Mouse (Mus musculus) ES-E14 (cell line): Measurements from ENCODE around the gene Gm20662. TPM values are rescaled to one million over a fixed set of nuclear protein-coding genes. Genes with fewer than 3 reads are reported as not detected.
A peak's percentile ranks its signal among the peaks of the same experiment; 100 is the strongest.

Experiments
- DNase-seq: peaks from one replicate; pipeline ENCODE4 v3.0.0-alpha.2; 2013; ENCODE audit warnings: low read depth, low spot score
- H3K27ac ChIP-seq: 2 replicates; pipeline ENCODE4 v1.5.1; 2012; ENCODE audit warnings: low read depth, mild to moderate bottlenecking, low read length, moderate library complexity, mixed read lengths; ENCODE audit not compliant: poor library complexity, insufficient read depth, severe bottlenecking
- H3K36me3 ChIP-seq: 2 replicates; pipeline ENCODE4 v1.6.1; 2012; ENCODE audit warnings: mild to moderate bottlenecking, low read length, moderate library complexity, mixed read lengths; ENCODE audit not compliant: control insufficient read depth, poor library complexity, insufficient read depth, severe bottlenecking
- H3K4me1 ChIP-seq, 2 experiments: fragments of 150-350 bp in 1 of 2; sonication (generic) in 1 of 2; 2 replicates each; pipeline ENCODE4 v1.6.1; 2012; ENCODE audit warnings: low read length in 2 of 2, mild to moderate bottlenecking in 1 of 2, mixed read lengths in 1 of 2; ENCODE audit not compliant: control insufficient read depth in 2 of 2, insufficient read depth in 2 of 2, poor library complexity in 1 of 2
- H3K4me3 ChIP-seq, 2 experiments: fragments of 150-350 bp in 1 of 2; sonication (generic) in 1 of 2; 2 replicates each; pipeline ENCODE4 v1.5.1; 2012; ENCODE audit warnings: low read length in 2 of 2, low read depth in 1 of 2, mild to moderate bottlenecking in 1 of 2, mixed read lengths in 1 of 2; ENCODE audit not compliant: insufficient read depth in 1 of 2, poor library complexity in 1 of 2, severe bottlenecking in 1 of 2
- H3K9ac ChIP-seq: 2 replicates; pipeline ENCODE4 v1.6.1; 2012; ENCODE audit warnings: low read depth, mild to moderate bottlenecking, low read length, mixed read lengths; ENCODE audit not compliant: poor library complexity, insufficient read depth, severe bottlenecking
- H3K9me3 ChIP-seq: fragments of 150-350 bp; sonication (generic); 2 replicates; pipeline ENCODE4 v1.6.1; 2012; ENCODE audit warnings: low read depth, mild to moderate bottlenecking, low read length; ENCODE audit not compliant: control insufficient read depth, insufficient read depth
- CHD2 ChIP-seq: IDR thresholded peaks from 2 replicates; pipeline ENCODE4 v1.6.1; 2014; ENCODE audit warnings: mild to moderate bottlenecking, low read depth, low read length, inconsistent platforms
- HCFC1 ChIP-seq: IDR thresholded peaks from 2 replicates; pipeline ENCODE4 v1.6.1; 2012; ENCODE audit warnings: low read length, inconsistent platforms, borderline replicate concordance; ENCODE audit not compliant: insufficient read depth
- MAFK ChIP-seq: IDR thresholded peaks from 2 replicates; pipeline ENCODE4 v1.6.1; 2014; ENCODE audit warnings: mild to moderate bottlenecking, low read depth, low read length, inconsistent platforms; ENCODE audit not compliant: insufficient read depth
- ZC3H11A ChIP-seq: IDR thresholded peaks from 2 replicates; pipeline ENCODE4 v1.6.1; 2012; ENCODE audit warnings: low read depth, mild to moderate bottlenecking, inconsistent platforms, low read length, borderline replicate concordance
- ZNF384 ChIP-seq: IDR thresholded peaks from 2 replicates; pipeline ENCODE4 v1.6.1; 2012; ENCODE audit warnings: low read depth, low read length, inconsistent platforms
- in situ Hi-C, 2 experiments: fragments of 600-800 bp; cut with MboI; formaldehyde crosslinking; loops; one replicate each; pipeline ENCODE4 v1.15.1; 2025; ENCODE audit warnings: low sequenced_read_pairs in 2 of 2, inconsistent platforms in 1 of 2; ENCODE audit not compliant: unreplicated experiment in 2 of 2
- total RNA-seq: library from RNA; depleted of rRNA; stranded (reverse); fragments of 300-350 nt; gene quantifications from 2 replicates; pipeline ENCODE4 v1.2.3, GENCODE M21; 2012

Gene Gm20662
- total RNA-seq, 1 experiment = 0.45 TPM

DNA sequence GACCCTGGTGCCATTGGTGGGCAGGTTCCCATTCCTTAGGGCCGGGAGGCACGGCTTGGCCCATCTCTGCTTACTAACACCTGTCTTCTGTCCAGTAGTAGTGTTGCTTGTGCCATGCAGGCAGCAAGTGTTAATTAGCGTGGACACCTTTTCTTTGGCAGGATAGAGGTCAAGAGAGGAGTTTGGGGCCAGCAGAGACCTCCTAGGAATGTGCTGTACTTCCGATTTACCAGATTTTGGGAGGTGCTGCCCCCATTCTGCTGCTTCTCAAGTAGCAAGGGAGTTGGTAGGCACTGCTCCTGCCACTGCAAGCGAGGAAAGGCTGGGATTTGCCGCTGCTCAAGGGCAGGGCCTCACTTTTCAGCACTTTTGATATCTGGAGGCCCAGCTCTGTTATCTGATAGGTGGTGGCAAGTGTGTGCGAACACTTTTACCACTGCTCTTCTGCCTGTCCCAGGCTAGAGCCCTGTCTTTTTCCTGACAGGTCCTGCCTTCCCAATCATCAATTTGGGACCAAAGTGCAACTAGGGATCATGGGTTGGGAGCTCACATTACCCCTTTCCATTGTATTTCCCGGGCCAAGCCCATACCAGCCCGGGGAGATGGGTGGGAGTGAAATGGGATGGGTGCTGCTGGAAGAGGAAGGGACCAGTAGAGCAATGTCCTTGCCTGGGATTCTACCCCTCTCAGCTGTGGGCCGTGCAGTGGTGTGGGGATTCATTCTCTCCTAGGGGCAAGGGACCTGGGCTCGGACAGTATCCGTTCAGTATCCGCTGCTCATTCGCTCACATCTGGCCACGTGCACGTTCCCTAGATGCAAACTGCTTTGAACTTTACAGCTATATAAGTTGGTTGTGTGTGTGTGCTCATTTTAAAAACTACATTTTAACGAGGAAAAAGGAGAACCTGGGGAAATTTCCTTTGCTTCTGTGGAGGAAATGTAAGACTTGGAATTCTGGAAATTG is 51.7 kb downstream of the Gm20662 start:
- no peak for DNase-seq
- TF ChIP-seq ZC3H11A (no peak), CHD2 (no peak), ZNF384 (no peak), MAFK (no peak), HCFC1 (no peak)
- H3K9me3 ChIP-seq = no peaks in the 10 kb centered on the region
- H3K4me1 ChIP-seq = peaks cover 0 to 7% of the 10 kb centered on the region in 2 experiments; a peak in 1 of 4 replicates
- no peak overlapping the region for H3K27ac ChIP-seq
- in situ Hi-C loops = no loop called here
- peak overlapping the region; percentile 48 to 92 for H3K4me3 ChIP-seq
- peak overlapping the region; percentile 72; the same call in 1 of the 2 replicates for H3K9ac ChIP-seq
- peaks cover 31% of the 10 kb centered on the region for H3K36me3 ChIP-seq

DNA sequence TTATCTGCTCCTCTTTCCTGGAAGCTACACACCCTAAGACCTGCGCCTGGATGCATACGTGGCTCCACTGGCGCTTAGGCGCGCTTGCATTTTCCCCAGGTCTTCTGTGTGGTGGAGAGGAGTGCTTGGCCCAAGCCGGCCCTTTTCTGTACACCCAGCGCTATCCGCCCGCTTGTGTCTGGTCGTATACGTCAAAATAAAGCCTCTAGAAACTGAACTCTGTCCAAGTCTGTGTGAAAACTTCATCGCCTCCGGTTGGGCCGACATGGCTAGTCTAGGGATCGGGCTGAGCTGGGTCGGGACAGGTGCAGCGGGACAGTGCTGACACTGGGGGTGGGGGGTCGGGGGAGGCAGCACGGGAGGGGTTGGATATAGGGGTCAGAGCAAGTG is 52.4 kb downstream of the Gm20662 start:
- no peak overlapping the region for H3K27ac ChIP-seq
- H3K4me1 ChIP-seq = peaks cover 0 to 13% of the 10 kb centered on the region in 2 experiments; a peak in 2 of 4 replicates
- H3K36me3 ChIP-seq = peaks cover 31% of the 10 kb centered on the region
- H3K4me3 ChIP-seq = peak overlapping the region; percentile 48 to 92
- peak overlapping the region; percentile 72 for H3K9ac ChIP-seq
- H3K9me3 ChIP-seq = no peaks in the 10 kb centered on the region
- in situ Hi-C loops = no loop called here
- DNase-seq = no peak
- TF ChIP-seq MAFK (no peak), CHD2 (no peak), ZNF384 (no peak), HCFC1 (no peak), ZC3H11A (no peak)

DNA sequence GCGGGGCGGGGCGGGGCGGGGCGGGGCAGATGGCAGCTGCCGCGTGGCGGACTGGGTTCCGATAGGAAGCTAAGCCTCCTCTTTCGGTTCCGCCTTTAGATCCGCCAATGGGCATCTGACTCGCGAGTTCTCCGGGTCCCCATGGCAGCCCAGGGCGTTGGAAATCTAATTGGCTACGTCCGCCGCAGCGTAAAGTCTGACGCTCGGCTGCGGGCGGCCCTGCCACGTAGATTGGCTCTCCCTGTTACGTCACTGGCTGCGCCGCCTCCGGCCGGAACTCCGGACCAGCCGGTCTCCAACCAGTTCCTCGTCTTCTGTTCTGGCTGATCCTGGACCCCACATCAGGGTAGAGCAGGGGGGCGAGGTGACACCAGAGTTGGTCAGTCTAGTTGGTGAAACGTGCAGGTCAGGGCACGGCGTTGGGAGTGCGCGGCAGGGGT is 52.9 kb downstream of the Gm20662 start, which contains the start of gene Gmppb:
Gmppb (plus strand) TSS at position 227 of the 440 bp plus-strand sequence.
- no peaks in the 10 kb centered on the region for H3K9me3 ChIP-seq
- H3K4me1 ChIP-seq = peaks cover 0 to 13% of the 10 kb centered on the region in 2 experiments; a peak in 3 of 4 replicates
- H3K4me3 ChIP-seq = peak within 1 kb of the TSS; percentile 92 to 97
- TF ChIP-seq HCFC1 (0 out of 2 replicates have a peak, but pooled peaks have one; percentile 28), MAFK (no peak)
- H3K9ac ChIP-seq = peak within 1 kb of the TSS; percentile 89
- peaks cover 31% of the 10 kb centered on the region for H3K36me3 ChIP-seq
- H3K27ac ChIP-seq = peak within 1 kb of the TSS; percentile 54; the same call in 1 of the 2 replicates
- in situ Hi-C loops = no loop called here
- peak; percentile 95 for DNase-seq

DNA sequence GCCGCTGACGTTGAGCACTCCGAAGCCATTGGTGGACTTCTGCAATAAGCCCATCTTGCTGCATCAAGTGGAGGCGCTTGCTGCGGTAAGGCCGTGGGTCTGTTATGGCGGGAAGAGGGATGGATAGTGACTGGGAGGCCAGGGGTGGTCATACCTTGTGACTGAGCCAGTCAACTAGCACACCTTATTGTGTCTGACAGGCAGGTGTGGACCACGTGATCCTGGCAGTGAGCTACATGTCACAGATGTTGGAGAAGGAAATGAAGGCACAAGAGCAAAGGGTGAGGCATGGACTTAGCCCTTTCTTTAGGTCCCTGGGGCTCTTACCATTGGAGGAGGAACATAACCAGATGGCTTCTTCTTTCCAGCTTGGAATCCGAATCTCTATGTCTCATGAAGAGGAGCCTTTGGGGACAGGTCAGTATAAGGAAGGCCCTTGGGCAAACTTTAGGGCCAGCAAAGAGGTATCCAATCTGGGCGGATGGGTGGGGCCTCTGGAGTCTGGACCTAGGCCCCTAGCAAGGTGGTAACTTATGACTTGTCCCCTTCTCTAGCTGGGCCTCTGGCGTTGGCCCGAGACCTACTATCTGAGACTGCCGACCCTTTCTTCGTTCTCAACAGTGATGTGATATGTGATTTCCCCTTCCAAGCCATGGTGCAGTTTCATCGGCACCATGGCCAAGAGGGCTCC is 53.6 kb downstream of the Gm20662 start:
- peak overlapping the region; percentile 54; the same call in 1 of the 2 replicates for H3K27ac ChIP-seq
- H3K4me3 ChIP-seq = peak overlapping the region; percentile 92 to 97
- TF ChIP-seq CHD2 = no peak
- no peak for TF ChIP-seq ZNF384
- TF ChIP-seq HCFC1 = no peak
- TF ChIP-seq MAFK = no peak
- TF ChIP-seq ZC3H11A = no peak
- in situ Hi-C loops = no loop called here
- peaks cover 31% of the 10 kb centered on the region for H3K36me3 ChIP-seq
- H3K4me1 ChIP-seq = peaks cover 0 to 18% of the 10 kb centered on the region in 2 experiments; a peak in 3 of 4 replicates
- H3K9ac ChIP-seq = peak overlapping the region; percentile 89
- DNase-seq = no peak
- no peaks in the 10 kb centered on the region for H3K9me3 ChIP-seq
